Mouse (Mus musculus) limb, embryonic 15.5 days (tissue): ENCODE results near the gene 7420426K07Rik. TPM values are rescaled to one million over a fixed set of nuclear protein-coding genes. Genes with fewer than 3 reads are reported as not detected.

ENCODE experiments used
- ATAC-seq: fragments of 200-750 bp; cut with Nextera tagmentation; 2 replicates; pipeline ENCODE4 v1.8.0; 2017; ENCODE audit warnings: low read depth, moderate TSS enrichment; ENCODE audit not compliant: insufficient number of reproducible peaks, low FRiP score, low TSS enrichment
- H3K27ac ChIP-seq: fragments of 300-500 bp; sonication (generic); 2 replicates; pipeline ENCODE4 v1.5.1; 2015; ENCODE audit warnings: moderate library complexity, mild to moderate bottlenecking, inconsistent platforms
- H3K27me3 ChIP-seq: fragments of 300-500 bp; sonication (generic); 2 replicates; pipeline ENCODE4 v1.6.1; 2015; ENCODE audit warnings: inconsistent platforms
- H3K36me3 ChIP-seq: fragments of 300-500 bp; sonication (generic); 2 replicates; pipeline ENCODE4 v1.6.1; 2015; ENCODE audit warnings: inconsistent platforms
- H3K4me1 ChIP-seq: fragments of 300-500 bp; sonication (generic); 2 replicates; pipeline ENCODE4 v1.6.1; 2015; ENCODE audit warnings: inconsistent platforms
- H3K4me2 ChIP-seq: fragments of 300-500 bp; sonication (generic); 2 replicates; pipeline ENCODE4 v1.6.1; 2015; ENCODE audit warnings: mild to moderate bottlenecking, inconsistent platforms
- H3K4me3 ChIP-seq: fragments of 300-500 bp; sonication (generic); 2 replicates; pipeline ENCODE4 v1.5.1; 2015; ENCODE audit warnings: mild to moderate bottlenecking, inconsistent platforms
- H3K9ac ChIP-seq: fragments of 300-500 bp; sonication (generic); 2 replicates; pipeline ENCODE4 v1.6.1; 2015; ENCODE audit warnings: inconsistent platforms
- H3K9me3 ChIP-seq: fragments of 300-500 bp; sonication (generic); 2 replicates; pipeline ENCODE4 v1.6.1; 2016; ENCODE audit warnings: inconsistent platforms
- WGBS: fragments of 180-500 bp; shearing (Covaris S2); methylation state at CpG from one replicate; pipeline ENCODE4 v1.1.7; 2015; 5-methylcytosine and 5-hydroxymethylcytosine counted together
- polyA plus RNA-seq: library from polyadenylated mRNA; unstranded; fragments of >200 nt; fragmentation: Nextera tagmentation; extraction: Ambion mirVana; gene quantifications from 2 replicates; pipeline ENCODE4 v1.2.1, GENCODE M21; 2015

7420426K07Rik gene
- not detected in 2 replicates for polyA plus RNA-seq

- Histone ChIP-seq H3K9ac (no peak within 1 kb of the TSS), H3K27me3 (no peaks in the 10 kb centered on the region), H3K4me1 (no peaks in the 10 kb centered on the region), H3K4me2 (no peak within 1 kb of the TSS), H3K9me3 (no peaks in the 10 kb centered on the region), H3K4me3 (no peak within 1 kb of the TSS), H3K27ac (no peak within 1 kb of the TSS), H3K36me3 (no peaks in the 10 kb centered on the region)
- 89% methylated on average over 2 of the region's 2 CpGs for WGBS
- ATAC-seq, result no peak
Measured at GRCm38 (mm10) chr9:98902819-98903218, at the start of gene 7420426K07Rik. 7420426K07Rik (plus strand) TSS chr9:98903119.

GRCm38 (mm10) chr9:98856210-98856609, 46.7 kb upstream of the 7420426K07Rik start, which contains the start of gene Prr23a2:
Prr23a2 (plus strand) TSS chr9:98856494.
- H3K9ac ChIP-seq, result no peak within 1 kb of the TSS
- H3K27ac ChIP-seq, result no peak within 1 kb of the TSS
- no peaks in the 10 kb centered on the region for H3K36me3 ChIP-seq
- no peaks in the 10 kb centered on the region for H3K4me1 ChIP-seq
- WGBS, result 70% methylated on average over 18 of the region's 18 CpGs
- no peak for ATAC-seq
- H3K4me3 ChIP-seq, result no peak within 1 kb of the TSS
- H3K4me2 ChIP-seq, result no peak within 1 kb of the TSS
- no peaks in the 10 kb centered on the region for H3K27me3 ChIP-seq
- H3K9me3 ChIP-seq, result no peaks in the 10 kb centered on the region

GRCm38 (mm10) chr9:98863463-98863862, 39.5 kb upstream of the 7420426K07Rik start:
- H3K4me1 ChIP-seq, result no peaks in the 10 kb centered on the region
- H3K4me2 ChIP-seq, result no peak overlapping the region
- H3K27me3 ChIP-seq, result peaks cover 11% of the 10 kb centered on the region; the same call in 1 of the 2 replicates
- H3K9me3 ChIP-seq, result no peaks in the 10 kb centered on the region
- H3K36me3 ChIP-seq, result no peaks in the 10 kb centered on the region
- WGBS, result 69% methylated on average over 3 of the region's 3 CpGs
- H3K27ac ChIP-seq, result no peak overlapping the region
- no peak overlapping the region for H3K4me3 ChIP-seq
- no peak overlapping the region for H3K9ac ChIP-seq
- ATAC-seq, result no peak

GRCm38 (mm10) chr9:98864571-98864970, 38.3 kb upstream of the 7420426K07Rik start, which contains the start of gene Prr23a3:
Prr23a3 (plus strand) TSS chr9:98864767.
- Histone ChIP-seq H3K4me2 (no peak within 1 kb of the TSS), H3K4me3 (no peak within 1 kb of the TSS), H3K27ac (no peak within 1 kb of the TSS), H3K4me1 (no peaks in the 10 kb centered on the region), H3K9me3 (no peaks in the 10 kb centered on the region), H3K27me3 (peaks cover 11% of the 10 kb centered on the region; the same call in 1 of the 2 replicates), H3K36me3 (no peaks in the 10 kb centered on the region), H3K9ac (no peak within 1 kb of the TSS)
- 55% methylated on average over 22 of the region's 22 CpGs for WGBS
- ATAC-seq, result no peak

GRCm38 (mm10) chr9:98901486-98901885, 1.4 kb upstream of the 7420426K07Rik start:
- 78% methylated on average over 1 of the region's 1 CpGs for WGBS
- H3K27me3 ChIP-seq, result no peaks in the 10 kb centered on the region

GRCm38 (mm10) chr9:98920629-98921523, 18.0 kb downstream of the 7420426K07Rik start:
- 93% methylated on average over 5 of the region's 5 CpGs for WGBS
- no peak for ATAC-seq

More at GRCm38 (mm10) chr9:98901486-98901885, 1.4 kb upstream of the 7420426K07Rik start:
- no peaks in the 10 kb centered on the region for H3K36me3 ChIP-seq
- ATAC-seq, result no peak
- H3K4me3 ChIP-seq, result no peak overlapping the region
- no peak overlapping the region for H3K4me2 ChIP-seq
- H3K27ac ChIP-seq, result no peak overlapping the region
- no peak overlapping the region for H3K9ac ChIP-seq
- no peaks in the 10 kb centered on the region for H3K9me3 ChIP-seq
- H3K4me1 ChIP-seq, result no peaks in the 10 kb centered on the region

GRCm38 (mm10) chr9:98923119-98923518, 20.2 kb downstream of the 7420426K07Rik start:
- no peak overlapping the region for H3K27ac ChIP-seq
- no peak overlapping the region for H3K4me3 ChIP-seq
- no peaks in the 10 kb centered on the region for H3K36me3 ChIP-seq
- WGBS, result 40% methylated on average over 6 of the region's 6 CpGs
- H3K9me3 ChIP-seq, result no peaks in the 10 kb centered on the region
- ATAC-seq, result no peak
- no peaks in the 10 kb centered on the region for H3K4me1 ChIP-seq
- H3K4me2 ChIP-seq, result no peak overlapping the region
- H3K27me3 ChIP-seq, result no peaks in the 10 kb centered on the region
- no peak overlapping the region for H3K9ac ChIP-seq

More at GRCm38 (mm10) chr9:98920629-98921523, 18.0 kb downstream of the 7420426K07Rik start:
- no peak overlapping the region for H3K9ac ChIP-seq
- no peaks in the 10 kb centered on the region for H3K27me3 ChIP-seq
- no peak overlapping the region for H3K4me3 ChIP-seq
- no peaks in the 10 kb centered on the region for H3K4me1 ChIP-seq
- no peaks in the 10 kb centered on the region for H3K36me3 ChIP-seq
- H3K9me3 ChIP-seq, result no peaks in the 10 kb centered on the region
- no peak overlapping the region for H3K4me2 ChIP-seq
- no peak overlapping the region for H3K27ac ChIP-seq

- no peak overlapping the region for H3K27ac ChIP-seq
- no peaks in the 10 kb centered on the region for H3K4me1 ChIP-seq
- H3K9me3 ChIP-seq, result no peaks in the 10 kb centered on the region
- H3K4me3 ChIP-seq, result no peak overlapping the region
- no peaks in the 10 kb centered on the region for H3K27me3 ChIP-seq
- ATAC-seq, result no peak
- no peak overlapping the region for H3K9ac ChIP-seq
- no peaks in the 10 kb centered on the region for H3K36me3 ChIP-seq
- WGBS, result 71% methylated on average over 6 of the region's 6 CpGs
- H3K4me2 ChIP-seq, result no peak overlapping the region
Measured at GRCm38 (mm10) chr9:98924183-98924582, 21.3 kb downstream of the 7420426K07Rik start.

GRCm38 (mm10) chr9:98929496-98929895, 26.6 kb downstream of the 7420426K07Rik start:
- Histone ChIP-seq H3K9me3 (no peaks in the 10 kb centered on the region), H3K36me3 (no peaks in the 10 kb centered on the region), H3K4me3 (no peak overlapping the region), H3K27me3 (no peaks in the 10 kb centered on the region), H3K4me1 (no peaks in the 10 kb centered on the region), H3K9ac (no peak overlapping the region), H3K27ac (no peak overlapping the region), H3K4me2 (no peak overlapping the region)
- 89% methylated on average over 2 of the region's 2 CpGs for whole genome bisulfite sequencing
- no peak for ATAC-seq

GRCm38 (mm10) chr9:98932931-98933330, 30.0 kb downstream of the 7420426K07Rik start:
- Histone ChIP-seq H3K27me3 (peaks cover 4% of the 10 kb centered on the region; the same call in 1 of the 2 replicates), H3K4me1 (no peaks in the 10 kb centered on the region), H3K4me3 (no peak overlapping the region), H3K9ac (no peak overlapping the region), H3K4me2 (no peak overlapping the region), H3K36me3 (no peaks in the 10 kb centered on the region), H3K9me3 (no peaks in the 10 kb centered on the region), H3K27ac (no peak overlapping the region)
- WGBS, result 47% methylated on average over 6 of the region's 6 CpGs
- ATAC-seq, result no peak

GRCm38 (mm10) chr9:98935190-98935909, 32.4 kb downstream of the 7420426K07Rik start:
- H3K27me3 ChIP-seq, result peaks cover 4% of the 10 kb centered on the region; the same call in 1 of the 2 replicates
- ATAC-seq, result no peak
- no peak overlapping the region for H3K9ac ChIP-seq
- H3K36me3 ChIP-seq, result no peaks in the 10 kb centered on the region
- no peaks in the 10 kb centered on the region for H3K9me3 ChIP-seq
- H3K27ac ChIP-seq, result no peak overlapping the region
- H3K4me1 ChIP-seq, result no peaks in the 10 kb centered on the region
- no peak overlapping the region for H3K4me2 ChIP-seq
- no peak overlapping the region for H3K4me3 ChIP-seq
- 24% methylated on average over 16 of the region's 16 CpGs for WGBS

- ATAC-seq, result no peak
- no peak overlapping the region for H3K4me3 ChIP-seq
- no peaks in the 10 kb centered on the region for H3K4me1 ChIP-seq
- H3K9ac ChIP-seq, result no peak overlapping the region
- peaks cover 4% of the 10 kb centered on the region; the same call in 1 of the 2 replicates for H3K27me3 ChIP-seq
- H3K27ac ChIP-seq, result no peak overlapping the region
- H3K36me3 ChIP-seq, result no peaks in the 10 kb centered on the region
- WGBS, result 14% methylated on average over 2 of the region's 2 CpGs
- no peak overlapping the region for H3K4me2 ChIP-seq
- H3K9me3 ChIP-seq, result no peaks in the 10 kb centered on the region
Measured at GRCm38 (mm10) chr9:98939290-98939689, 36.4 kb downstream of the 7420426K07Rik start.
